11 mouse cellular contexts compared by ENCODE assay signal in the genomic region with DNA sequence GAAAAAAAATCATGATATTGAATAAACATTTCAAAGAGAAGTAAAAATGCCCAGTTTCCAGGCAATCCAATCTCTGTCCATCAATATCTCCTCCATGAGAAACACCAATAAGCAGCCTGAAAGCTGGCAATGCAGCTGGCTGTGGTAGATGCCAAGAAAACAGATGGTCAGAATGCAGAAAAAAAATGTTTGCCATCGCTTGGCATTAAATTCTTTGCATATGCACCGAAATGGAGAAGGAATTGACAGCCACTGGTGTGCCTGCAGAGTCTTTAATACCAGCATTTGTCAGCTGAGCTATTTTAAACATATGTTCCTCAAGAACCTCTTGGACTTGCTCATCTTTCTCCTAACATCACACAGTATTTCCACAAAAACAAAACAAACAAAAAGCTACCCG.
DNase-seq lines count a peak whose midpoint lies in the region; TF ChIP-seq lines count a peak whose summit lies in the region.
"Had no signal": no experiment of that assay in that cellular context is flagged by ENCODE, and none has a peak within 500 bp of the region (broad histone marks: within the 10 kb centered on the region; RNA-seq: fewer than 3 reads in every experiment).

No protein-coding gene starts in this region.

- peak; percentile 87 for DNase-seq in brain, adult 2 months (ENCODE audit: low read depth, low spot score)
- DNase-seq in brain, embryonic 14.5 days (ENCODE audit: low read depth) = peak; percentile 84
- DNase-seq in cerebellum, postnatal 25 days = peak; percentile 46 to 48
- peak; percentile 16 for DNase-seq in left cerebral cortex, adult 11 months (ENCODE audit: low spot score)
- DNase-seq in kidney, adult 11 months = no peak
- no peak for DNase-seq in urinary bladder, postnatal 14 days (ENCODE audit: low spot score)
- DNase-seq in natural killer cell, adult 2 months (ENCODE audit: low spot score in 2 of 2) = no peak
- DNase-seq: adrenal gland, postnatal 10 days; gastrocnemius, postnatal 10 days; kidney, postnatal 36 days; lung, adult 18-20 months had no signal

- no peak for TF ChIP-seq CTCF in brain, embryonic 14.5 days (IDR thresholded peaks at IDR 0.05; ENCODE audit: borderline replicate concordance, extremely low read depth, insufficient read depth, insufficient read length)

- TF ChIP-seq POLR2A in brain, embryonic 14.5 days (IDR thresholded peaks at IDR 0.05; ENCODE audit: borderline replicate concordance, extremely low read depth, insufficient read depth, insufficient read length, poor library complexity, severe bottlenecking) = no peak

Comparison
In these comparisons a context has a peak if more than half of its experiments do, and no peak if none do; other contexts are left out.
1. DNase-seq: peak in brain, adult 2 months (single experiment), brain, embryonic 14.5 days (single experiment), cerebellum, postnatal 25 days (2 of 2) and left cerebral cortex, adult 11 months (single experiment); none in kidney, adult 11 months (single experiment), urinary bladder, postnatal 14 days (single experiment) and natural killer cell, adult 2 months (0 of 2).